In genomic region chr12:117789017-117789416, GRCm38 (mm10) we compare ENCODE assay signal across 10 mouse cellular contexts. TPM values are rescaled to one million over a fixed set of nuclear protein-coding genes. Genes with fewer than 3 reads are reported as not detected.
DNase-seq lines count a peak whose midpoint lies in the region; ATAC-seq lines count a peak whose summit lies in the region.
"Had no signal": no experiment of that assay in that cellular context is flagged by ENCODE, and none has a peak within 500 bp of the region (broad histone marks: within the 10 kb centered on the region; RNA-seq: fewer than 3 reads in every experiment).

No protein-coding gene starts in this region.

- no peaks in the 10 kb centered on the region for H3K9me3 ChIP-seq in forebrain, embryonic 12.5 days
- no peaks in the 10 kb centered on the region for H3K9me3 ChIP-seq in forebrain, embryonic 15.5 days
- H3K9me3 ChIP-seq in liver, embryonic 12.5 days (replicated peaks): no peaks in the 10 kb centered on the region
- no peaks in the 10 kb centered on the region for H3K9me3 ChIP-seq in limb, embryonic 10.5 days (replicated peaks)
- H3K9me3 ChIP-seq in neural tube, embryonic 15.5 days (replicated peaks): no peaks in the 10 kb centered on the region
- H3K9me3 ChIP-seq: liver, embryonic 15.5 days had no signal

- H3K4me2 ChIP-seq in forebrain, embryonic 12.5 days: peak overlapping the region; percentile 51
- H3K4me2 ChIP-seq in forebrain, embryonic 15.5 days (replicated peaks): no peak overlapping the region
- peak overlapping the region; percentile 44 for H3K4me2 ChIP-seq in liver, embryonic 12.5 days
- H3K4me2 ChIP-seq in neural tube, embryonic 15.5 days: peak overlapping the region; percentile 59; the same call in 1 of the 2 replicates

- H3K36me3 ChIP-seq in forebrain, embryonic 12.5 days (replicated peaks): no peaks in the 10 kb centered on the region
- no peaks in the 10 kb centered on the region for H3K36me3 ChIP-seq in forebrain, embryonic 15.5 days
- no peaks in the 10 kb centered on the region for H3K36me3 ChIP-seq in liver, embryonic 12.5 days
- no peaks in the 10 kb centered on the region for H3K36me3 ChIP-seq in limb, embryonic 10.5 days
- H3K36me3 ChIP-seq in neural tube, embryonic 15.5 days: no peaks in the 10 kb centered on the region
- H3K36me3 ChIP-seq: liver, embryonic 15.5 days had no signal

- no peak overlapping the region for H3K9ac ChIP-seq in forebrain, embryonic 12.5 days
- H3K9ac ChIP-seq in forebrain, embryonic 15.5 days (replicated peaks): no peak overlapping the region
- H3K9ac ChIP-seq in liver, embryonic 12.5 days: no peak overlapping the region
- H3K9ac ChIP-seq in neural tube, embryonic 15.5 days (replicated peaks): no peak overlapping the region
- H3K9ac ChIP-seq: liver, embryonic 15.5 days had no signal

- no peak for DNase-seq in liver
- no peak for DNase-seq in limb, embryonic 10.5 days (ENCODE audit: low spot score)
- DNase-seq in adrenal gland, postnatal 25 days: no peak
- no peak for DNase-seq in thymus, postnatal 0 days (ENCODE audit: low spot score)
- DNase-seq: cerebellum, adult 9-11 months had no signal

- ATAC-seq in forebrain, embryonic 12.5 days (ENCODE audit: low FRiP score): no peak
- ATAC-seq in forebrain, embryonic 15.5 days (replicated peaks): no peak
- no peak for ATAC-seq in liver, embryonic 12.5 days
- no peak for ATAC-seq in neural tube, embryonic 15.5 days (ENCODE audit: low FRiP score)

- peak overlapping the region; percentile 26; the same call in 1 of the 2 replicates for H3K4me3 ChIP-seq in forebrain, embryonic 12.5 days (replicated peaks)
- no peak overlapping the region for H3K4me3 ChIP-seq in forebrain, embryonic 15.5 days
- no peak overlapping the region for H3K4me3 ChIP-seq in liver, embryonic 12.5 days
- H3K4me3 ChIP-seq in limb, embryonic 10.5 days: peak overlapping the region; percentile 41; the same call in 1 of the 2 replicates
- no peak overlapping the region for H3K4me3 ChIP-seq in neural tube, embryonic 15.5 days (replicated peaks)
- H3K4me3 ChIP-seq: liver, embryonic 15.5 days had no signal

- no peak overlapping the region for H3K27ac ChIP-seq in forebrain, embryonic 12.5 days
- no peak overlapping the region for H3K27ac ChIP-seq in forebrain, embryonic 15.5 days (replicated peaks)
- H3K27ac ChIP-seq in liver, embryonic 12.5 days: no peak overlapping the region
- H3K27ac ChIP-seq in limb, embryonic 10.5 days: peak overlapping the region; percentile 75
- no peak overlapping the region for H3K27ac ChIP-seq in neural tube, embryonic 15.5 days (replicated peaks)
- H3K27ac ChIP-seq: liver, embryonic 15.5 days had no signal

- 14% methylated on average over 7 of the region's 7 CpGs for WGBS in forebrain, embryonic 12.5 days
- WGBS in forebrain, embryonic 15.5 days: 29% methylated on average over 7 of the region's 7 CpGs
- 37% methylated on average over 7 of the region's 7 CpGs for WGBS in liver, embryonic 12.5 days (ENCODE audit: insufficient replicate concordance)
- WGBS in limb, embryonic 10.5 days: 30% methylated on average over 7 of the region's 7 CpGs
- whole genome bisulfite sequencing in neural tube, embryonic 15.5 days: 19% methylated on average over 7 of the region's 7 CpGs

- peaks cover 17% of the 10 kb centered on the region for H3K4me1 ChIP-seq in forebrain, embryonic 12.5 days
- H3K4me1 ChIP-seq in forebrain, embryonic 15.5 days: peaks cover 7% of the 10 kb centered on the region
- H3K4me1 ChIP-seq in liver, embryonic 12.5 days: no peaks in the 10 kb centered on the region
- peaks cover 12% of the 10 kb centered on the region for H3K4me1 ChIP-seq in limb, embryonic 10.5 days
- peaks cover 7% of the 10 kb centered on the region for H3K4me1 ChIP-seq in neural tube, embryonic 15.5 days
- H3K4me1 ChIP-seq: liver, embryonic 15.5 days had no signal

- peaks cover 21% of the 10 kb centered on the region for H3K27me3 ChIP-seq in forebrain, embryonic 12.5 days
- H3K27me3 ChIP-seq in forebrain, embryonic 15.5 days: peaks cover 5% of the 10 kb centered on the region
- H3K27me3 ChIP-seq in liver, embryonic 12.5 days (replicated peaks): peaks cover 10% of the 10 kb centered on the region
- peaks cover 5% of the 10 kb centered on the region; the same call in 1 of the 2 replicates for H3K27me3 ChIP-seq in limb, embryonic 10.5 days (ENCODE audit: low read depth, poor library complexity, severe bottlenecking)
- peaks cover 13% of the 10 kb centered on the region; the same call in 1 of the 2 replicates for H3K27me3 ChIP-seq in neural tube, embryonic 15.5 days (replicated peaks)
- H3K27me3 ChIP-seq: liver, embryonic 15.5 days had no signal

RNA-seq across cellular contexts. Expression of gene Cdca7l, which starts 15.1 kb away (rescaled TPM):
- polyA plus RNA-seq in forebrain, embryonic 12.5 days (2016; fragmentation: Nextera tagmentation; extraction: Ambion mirVana): 37.6 and 41.6 TPM in 2 replicates
- polyA plus RNA-seq in forebrain, embryonic 15.5 days (2015; fragmentation: Nextera tagmentation; extraction: Ambion mirVana): 11.6 and 13.9 TPM in 2 replicates
- 34.8 and 35.2 TPM in 2 replicates for polyA plus RNA-seq in liver, embryonic 12.5 days (2016; fragmentation: Nextera tagmentation; extraction: Ambion mirVana)
- polyA plus RNA-seq in limb, embryonic 10.5 days (2016; fragmentation: Nextera tagmentation; extraction: Ambion mirVana): 54.8 and 65.0 TPM in 2 replicates
- 4.3 and 12.7 TPM in 2 replicates for polyA plus RNA-seq in neural tube, embryonic 15.5 days (2015; fragmentation: Nextera tagmentation; extraction: Ambion mirVana)
- total RNA-seq in adrenal gland, postnatal 25 days (2021): 5.0 and 7.5 TPM in 2 replicates
- polyA plus RNA-seq in thymus, postnatal 0 days (2015; fragmentation: Nextera tagmentation; extraction: Ambion mirVana): 39.4 and 43.3 TPM in 2 replicates

Comparison
In these comparisons a context has a peak if more than half of its experiments do, and no peak if none do; other contexts are left out.
1. H3K4me3 ChIP-seq: peak in forebrain, embryonic 12.5 days (single experiment) and limb, embryonic 10.5 days (single experiment); none in forebrain, embryonic 15.5 days (single experiment), liver, embryonic 12.5 days (single experiment) and neural tube, embryonic 15.5 days (single experiment).